Mouse (Mus musculus) bone marrow macrophage, adult 2 months (primary cell): Measurements from ENCODE around the gene Gm6793. TPM values are rescaled to one million over a fixed set of nuclear protein-coding genes. Genes with fewer than 3 reads are reported as not detected.

Source experiments
- H3K27ac ChIP-seq: 2 replicates; pipeline ENCODE4 v1.5.1; 2012; ENCODE audit warnings: low read depth, low read length; ENCODE audit not compliant: insufficient read depth
- H3K4me1 ChIP-seq: 2 replicates; pipeline ENCODE4 v1.6.1; 2012; ENCODE audit warnings: low read length; ENCODE audit not compliant: control insufficient read depth, insufficient read depth
- H3K4me3 ChIP-seq: 2 replicates; pipeline ENCODE4 v1.5.1; 2012; ENCODE audit warnings: mild to moderate bottlenecking, low read length, moderate library complexity; ENCODE audit not compliant: insufficient read depth
- CTCF ChIP-seq: IDR thresholded peaks from 2 replicates; pipeline ENCODE4 v1.5.1; 2012; ENCODE audit warnings: low read depth, mild to moderate bottlenecking, low read length, moderate library complexity
- POLR2A ChIP-seq: IDR thresholded peaks from 2 replicates; pipeline ENCODE4 v1.6.1; 2012; ENCODE audit warnings: mild to moderate bottlenecking, low read depth, low read length, borderline replicate concordance
- polyA plus RNA-seq: library from polyadenylated mRNA; stranded (reverse); fragments of >200 nt; gene quantifications from 2 replicates; pipeline ENCODE4 v1.2.4, GENCODE M21; 2012; ENCODE audit not compliant: missing spikeins, insufficient read depth, insufficient read length

Gene Gm6793
- polyA plus RNA-seq, 1 experiment = not detected

DNA sequence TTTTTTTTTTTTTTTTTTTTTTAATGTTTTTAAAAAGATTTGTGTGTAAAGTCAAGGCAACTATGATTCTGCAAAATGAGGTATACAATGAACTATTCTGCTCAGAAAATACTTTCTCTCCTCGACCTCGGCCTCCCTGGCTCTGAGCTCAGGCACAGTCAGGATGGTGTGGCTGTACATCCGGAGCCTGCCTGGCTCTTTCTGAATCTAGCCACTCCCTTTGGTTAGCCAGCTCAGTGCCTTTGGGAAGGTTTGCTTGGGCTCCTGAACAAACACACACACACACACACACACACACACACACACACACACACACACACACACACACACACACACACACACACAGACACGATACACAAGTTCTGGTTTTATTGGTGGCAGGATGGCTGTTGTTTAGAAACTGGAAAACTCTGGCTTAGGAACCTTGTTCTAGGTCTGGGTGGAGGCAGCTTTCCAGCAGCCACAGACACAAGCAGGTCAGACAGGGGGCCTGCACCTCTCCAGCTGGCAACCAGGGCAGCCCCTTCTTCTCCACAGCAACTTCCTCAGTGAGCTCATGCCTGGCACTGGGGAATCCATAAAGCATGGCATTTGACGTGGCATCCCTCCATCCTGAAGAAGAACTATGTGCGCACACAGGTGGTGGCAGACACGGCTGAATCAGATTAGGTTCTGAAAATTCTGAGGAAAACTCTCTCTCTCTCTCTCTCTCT is 49.8 kb downstream of the Gm6793 start:
- H3K4me3 ChIP-seq = no peak overlapping the region
- no peak for TF ChIP-seq CTCF
- no peak for TF ChIP-seq POLR2A
- H3K4me1 ChIP-seq = no peaks in the 10 kb centered on the region
- no peak overlapping the region for H3K27ac ChIP-seq

DNA sequence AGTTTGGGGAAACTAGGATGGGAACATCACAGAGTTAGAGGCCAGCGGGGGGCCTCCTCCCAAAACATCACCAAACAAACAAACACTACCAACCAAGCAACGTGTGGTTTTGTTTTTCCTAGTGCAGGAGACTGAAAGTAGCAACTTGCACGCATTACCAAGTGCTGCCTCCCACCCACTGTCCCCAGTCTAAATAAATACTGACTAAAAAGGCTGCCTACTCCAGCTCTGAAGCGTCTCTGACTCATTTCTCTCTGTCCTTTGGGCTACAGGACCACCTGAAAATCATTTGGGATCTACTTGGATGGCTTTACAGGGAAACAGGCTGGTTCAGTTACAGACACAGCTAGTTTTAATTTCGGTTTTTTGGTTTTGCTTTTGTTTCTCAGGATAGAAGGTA is 50.5 kb downstream of the Gm6793 start:
- H3K27ac ChIP-seq = no peak overlapping the region
- H3K4me1 ChIP-seq = no peaks in the 10 kb centered on the region
- no peak overlapping the region for H3K4me3 ChIP-seq
- TF ChIP-seq CTCF (no peak), POLR2A (no peak)

DNA sequence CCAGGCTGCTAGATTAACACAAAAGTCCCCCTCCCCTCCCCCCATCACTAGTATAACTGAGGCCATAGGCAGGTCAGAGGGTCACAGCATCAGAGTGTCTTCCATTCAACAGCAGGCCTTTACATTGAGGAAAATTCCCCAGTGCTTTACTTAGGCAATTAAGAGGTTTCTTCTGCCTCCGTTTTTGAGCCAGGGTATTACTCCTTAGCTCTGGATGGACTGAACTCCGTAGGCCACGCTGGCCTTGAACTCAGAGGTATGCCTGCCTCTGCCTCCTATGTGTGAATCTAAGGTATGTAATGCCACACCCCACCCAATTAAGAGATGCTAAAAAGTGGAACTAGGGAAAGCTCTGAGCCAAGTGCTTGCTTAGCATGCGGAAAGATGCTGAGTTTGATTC is 51.3 kb downstream of the Gm6793 start:
- no peak overlapping the region for H3K4me3 ChIP-seq
- TF ChIP-seq CTCF = no peak
- TF ChIP-seq POLR2A = no peak
- no peaks in the 10 kb centered on the region for H3K4me1 ChIP-seq
- no peak overlapping the region for H3K27ac ChIP-seq

Other genes with a start within 250 kb of the Gm6793 start
- gene Cfdp1, start 160.7 kb downstream of the Gm6793 start, polyA plus RNA-seq = 88.3 and 89.6 TPM in 2 replicates
- gene Tmem170, start 138.3 kb downstream of the Gm6793 start, polyA plus RNA-seq = 2.6 and 3.3 TPM in 2 replicates
- gene Chst5, start 104.6 kb downstream of the Gm6793 start, polyA plus RNA-seq = not detected in 2 replicates
- gene Tmem231, start 81.2 kb downstream of the Gm6793 start, polyA plus RNA-seq = 0.92 and 1.9 TPM in 2 replicates
- gene Gabarapl2, start 74.3 kb downstream of the Gm6793 start, polyA plus RNA-seq = 89.6 and 94.9 TPM in 2 replicates
- 2.4 and 3.1 TPM in 2 replicates for gene Adat1, start 22.7 kb downstream of the Gm6793 start, polyA plus RNA-seq
- gene Kars, start 3.7 kb downstream of the Gm6793 start, polyA plus RNA-seq = 45.6 and 53.8 TPM in 2 replicates
- gene Terf2ip, start 3.6 kb downstream of the Gm6793 start, polyA plus RNA-seq = 10.1 and 11.1 TPM in 2 replicates